Mouse (Mus musculus) thymus, postnatal 36 days (tissue): ENCODE results near the gene Tunar.

Source experiments
- DNase-seq, 2 experiments: peaks; one replicate each; pipeline ENCODE4 v3.0.0; 2022; ENCODE audit warnings: mixed read lengths in 2 of 2

Tunar gene

DNA sequence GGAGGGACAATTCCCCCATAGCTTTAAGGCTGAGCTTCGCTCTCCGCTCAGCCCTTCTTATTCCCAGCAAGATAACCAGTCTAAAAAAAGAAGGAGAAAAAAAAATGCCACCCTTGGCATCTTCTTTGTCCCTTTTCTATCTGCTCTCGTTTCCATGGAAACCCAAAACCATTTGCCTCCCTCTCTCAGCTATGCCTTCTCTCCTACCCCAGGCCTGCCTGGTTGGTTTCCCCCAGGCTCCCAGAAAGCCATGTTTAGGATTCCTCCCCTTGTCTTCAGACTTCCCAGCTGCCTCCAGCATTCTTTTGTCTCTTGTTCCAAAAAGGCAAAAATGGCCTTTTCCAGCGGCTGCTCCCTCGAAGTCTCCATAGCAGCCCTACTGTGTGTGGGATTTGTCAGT is 70.1 kb downstream of the Tunar start:
- DNase-seq: no peak

DNA sequence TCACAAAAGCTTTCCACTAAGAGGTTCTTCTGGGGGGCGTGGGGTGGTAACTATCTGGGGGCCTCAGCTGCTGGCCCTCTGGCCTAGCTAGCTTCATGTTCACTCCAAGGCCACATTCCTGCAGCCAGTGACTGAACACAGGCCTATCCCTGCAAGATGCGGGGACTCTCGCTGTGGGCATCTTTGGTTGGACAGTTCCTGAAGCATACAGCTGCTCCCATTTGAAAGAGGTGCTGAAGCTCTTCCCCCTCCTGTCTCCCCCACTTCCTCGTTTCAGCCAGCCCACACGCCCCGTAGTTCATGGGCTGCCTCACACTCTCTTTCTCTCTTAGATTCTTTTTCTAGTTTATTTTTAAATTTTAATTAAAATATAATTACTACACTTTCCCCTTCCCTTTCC is 72.3 kb downstream of the Tunar start:
- DNase-seq: no peak

DNA sequence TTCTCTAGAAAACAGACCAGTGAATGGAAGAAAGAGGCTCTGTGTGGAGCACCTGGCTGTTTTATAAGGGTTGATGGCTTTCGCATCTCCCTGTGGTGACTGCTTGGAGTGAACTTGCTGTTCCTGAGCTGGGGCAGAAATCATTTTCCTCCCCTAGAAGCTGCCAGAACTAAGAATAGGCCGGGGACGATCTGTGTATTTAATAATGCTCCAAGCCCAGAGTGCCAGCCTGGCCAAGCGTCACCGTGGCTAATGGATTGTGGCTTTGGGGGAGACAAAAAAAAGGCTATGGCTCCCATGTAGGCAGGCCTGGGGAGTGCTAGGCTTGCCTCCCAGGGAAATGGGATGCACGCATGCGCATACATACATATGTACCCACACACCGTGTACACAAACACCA is 80.2 kb downstream of the Tunar start:
- DNase-seq: no peak

DNA sequence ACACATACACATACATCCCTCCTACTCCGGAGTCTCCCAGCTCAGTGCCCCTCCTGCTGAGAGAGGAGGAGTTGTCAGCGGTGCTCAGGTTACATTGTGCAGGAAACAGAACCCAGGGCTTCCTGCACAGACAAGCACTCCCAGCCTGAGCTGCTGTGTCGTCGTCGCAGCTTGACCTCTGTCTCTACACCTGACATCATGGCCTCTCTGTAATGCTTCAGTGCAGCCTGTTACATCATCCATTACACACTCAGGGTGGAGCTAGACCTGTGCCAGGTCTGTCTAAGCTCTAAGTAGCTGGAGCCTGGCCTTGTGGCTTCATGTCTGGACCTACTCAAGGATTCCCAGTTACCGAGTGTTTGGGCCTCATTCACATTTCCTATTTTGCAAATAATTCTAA is 86.8 kb downstream of the Tunar start:
- no peak for DNase-seq

DNA sequence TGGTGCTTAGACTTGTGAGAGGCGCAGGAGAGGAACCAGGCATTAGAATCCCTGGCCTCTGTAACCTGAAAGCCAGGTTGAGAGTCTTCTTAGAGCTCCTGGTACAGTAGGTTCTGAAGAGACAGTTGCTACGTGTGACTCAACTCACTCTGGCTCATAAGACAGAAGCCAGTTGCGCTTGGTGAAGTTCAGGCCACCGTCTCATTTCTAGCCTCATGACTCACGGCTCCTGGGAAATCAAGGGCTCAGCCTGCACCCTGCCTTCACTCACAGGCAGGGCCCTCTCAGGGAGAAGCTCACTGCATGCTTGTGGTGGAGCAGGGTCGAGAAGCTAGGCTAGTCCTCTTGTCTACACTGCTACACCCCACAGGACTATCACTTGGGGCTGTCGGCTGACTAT is 92.9 kb downstream of the Tunar start:
- DNase-seq: no peak

DNA sequence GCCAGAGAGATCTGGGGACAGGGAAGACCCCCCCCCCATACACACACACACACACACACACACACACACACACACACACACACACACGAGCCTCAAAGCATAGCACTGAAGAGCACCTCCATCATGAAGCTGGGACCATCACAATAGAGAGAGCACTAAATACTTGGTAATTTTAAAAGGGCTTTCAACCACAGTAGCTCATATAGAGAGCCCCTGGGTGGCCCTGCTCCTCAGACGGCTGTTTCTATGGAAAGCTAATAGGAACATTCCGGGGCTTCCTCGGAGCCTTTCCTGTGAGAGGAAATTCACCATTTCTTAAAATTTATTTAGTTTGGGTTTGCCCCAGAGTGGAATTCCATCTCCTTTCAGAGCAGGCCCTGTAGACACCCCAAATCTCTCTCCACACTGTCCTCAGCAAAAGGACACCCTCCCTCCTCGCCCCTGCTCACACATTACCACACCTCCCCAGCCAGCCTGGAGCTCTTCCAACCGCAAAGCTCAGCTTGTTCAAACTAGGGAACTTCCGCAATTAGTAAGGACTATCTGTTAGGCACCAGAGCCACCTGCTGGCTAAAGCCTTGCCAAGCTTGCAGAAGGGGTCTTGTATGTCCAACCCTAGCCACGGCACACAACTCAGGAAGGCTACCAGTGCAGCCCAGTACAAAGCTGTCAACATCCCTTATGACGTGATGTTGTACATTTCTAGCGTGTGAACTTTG is 93.5 kb downstream of the Tunar start:
- peak; percentile 3 to 10 for DNase-seq

DNA sequence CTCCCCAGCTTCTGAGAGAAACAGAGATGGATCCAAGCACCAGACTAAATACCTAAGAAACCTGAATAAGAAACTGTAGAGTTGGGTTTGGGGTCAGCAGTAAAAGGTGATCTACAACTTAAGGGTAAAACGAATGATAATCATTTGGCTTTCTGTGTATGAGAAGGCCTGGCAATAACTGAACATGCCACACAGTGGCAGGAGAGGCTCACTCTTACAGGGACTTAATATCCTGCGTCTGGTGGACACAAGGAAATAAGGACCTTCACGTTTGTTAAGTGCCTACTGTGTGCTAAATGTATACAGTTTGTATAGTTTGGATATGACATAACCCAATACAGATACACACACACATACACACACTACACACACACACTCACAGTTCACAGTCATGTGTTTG is 98.2 kb downstream of the Tunar start:
- no peak for DNase-seq

DNA sequence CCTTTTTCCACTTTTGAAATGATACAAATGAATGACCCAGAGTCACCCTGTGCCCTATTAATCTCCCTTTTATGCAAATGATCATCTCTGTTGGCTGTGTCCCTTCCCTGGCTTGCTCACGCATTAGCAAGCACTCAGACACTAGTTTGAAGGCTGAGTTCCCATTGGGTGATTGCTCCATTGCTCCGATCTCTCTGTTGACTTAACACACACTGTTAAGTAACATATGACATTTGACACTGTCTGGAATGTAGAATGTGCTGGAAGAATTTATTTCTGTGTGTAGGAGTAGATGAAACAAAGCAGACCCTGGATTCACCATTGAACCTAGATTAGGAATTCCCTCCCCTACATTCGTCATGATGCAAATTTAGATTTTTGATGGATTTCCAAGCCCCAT is 99.1 kb downstream of the Tunar start:
- DNase-seq: no peak
